In genomic region chr3:54475879-54476278, GRCm38 (mm10) we compare ENCODE assay signal across 25 mouse cellular contexts.
DNase-seq lines count a peak whose midpoint lies in the region; ATAC-seq and TF ChIP-seq lines count a peak whose summit lies in the region.
"Had no signal": no experiment of that assay in that cellular context is flagged by ENCODE, and none has a peak within 500 bp of the region (broad histone marks: within the 10 kb centered on the region; RNA-seq: fewer than 3 reads in every experiment).

No protein-coding gene starts in this region.

- no peak for TF ChIP-seq POLR2A in heart, adult 2 months (IDR thresholded peaks at IDR 0.05; ENCODE audit: insufficient read depth, low read depth, low read length)

- intact Hi-C loops in heart, adult 2 months (cut with DNase I) = no loop called here
- intact Hi-C loops in heart, postnatal 25 days (cut with DNase I) = no loop called here

- no peaks in the 10 kb centered on the region for H3K79me2 ChIP-seq in heart, adult 2 months (replicated peaks; ENCODE audit: control insufficient read depth, insufficient read depth, low read length)

- no peak overlapping the region for H3K9ac ChIP-seq in heart, adult 2 months (ENCODE audit: low read depth, low read length)
- no peak overlapping the region for H3K9ac ChIP-seq in intestine, embryonic 15.5 days
- H3K9ac ChIP-seq in intestine, postnatal 0 days (ENCODE audit: low read depth, low read length) = no peak overlapping the region
- no peak overlapping the region for H3K9ac ChIP-seq in intestine, embryonic 16.5 days (ENCODE audit: low read depth, low read length)
- H3K9ac ChIP-seq: embryonic facial prominence, embryonic 12.5 days; forebrain, embryonic 13.5 days; forebrain, embryonic 15.5 days; forebrain, postnatal 0 days had no signal

- H3K36me3 ChIP-seq in heart, adult 2 months (ENCODE audit: control insufficient read depth, insufficient read depth, low read length) = no peaks in the 10 kb centered on the region
- H3K36me3 ChIP-seq in intestine, embryonic 15.5 days = no peaks in the 10 kb centered on the region
- no peaks in the 10 kb centered on the region for H3K36me3 ChIP-seq in intestine, postnatal 0 days (ENCODE audit: control insufficient read depth, insufficient read depth)
- H3K36me3 ChIP-seq in intestine, embryonic 16.5 days (ENCODE audit: control insufficient read depth, insufficient read depth, low read length) = no peaks in the 10 kb centered on the region
- H3K36me3 ChIP-seq: embryonic facial prominence, embryonic 10.5 days; embryonic facial prominence, embryonic 12.5 days; forebrain, embryonic 15.5 days; G1E had no signal

- TF ChIP-seq CTCF in heart, adult 2 months (IDR thresholded peaks at IDR 0.05) = no peak
- TF ChIP-seq CTCF in intestine, postnatal 0 days (IDR thresholded peaks at IDR 0.05; ENCODE audit: low read depth) = no peak

- no peak for DNase-seq in heart, adult 2 months
- DNase-seq in heart, postnatal 25 days (ENCODE audit: low spot score) = no peak
- no peak for DNase-seq in gastrocnemius, postnatal 10 days
- DNase-seq: adrenal gland, adult 2 months; adrenal gland, postnatal 10 days; adrenal gland, postnatal 25 days; B cell, adult 2 months; cerebellum, adult 11-12 months; cerebellum, adult 2 months; cerebellum, adult 9-10 months; cerebellum, postnatal 10 days; cerebellum, postnatal 25 days had no signal

- no peak overlapping the region for H3K4me3 ChIP-seq in heart, adult 2 months
- no peak overlapping the region for H3K4me3 ChIP-seq in intestine, embryonic 15.5 days (replicated peaks)
- H3K4me3 ChIP-seq in intestine, postnatal 0 days (ENCODE audit: low read depth, low read length) = no peak overlapping the region
- no peak overlapping the region for H3K4me3 ChIP-seq in intestine, embryonic 16.5 days (ENCODE audit: low read length)
- H3K4me3 ChIP-seq: embryonic facial prominence, embryonic 10.5 days; embryonic facial prominence, embryonic 12.5 days; forebrain, embryonic 13.5 days; forebrain, embryonic 15.5 days had no signal

- H3K4me2 ChIP-seq in intestine, embryonic 15.5 days (replicated peaks) = no peak overlapping the region
- H3K4me2 ChIP-seq in intestine, postnatal 0 days (replicated peaks; ENCODE audit: low read depth) = no peak overlapping the region
- no peak overlapping the region for H3K4me2 ChIP-seq in intestine, embryonic 16.5 days (ENCODE audit: low read depth, low read length)
- H3K4me2 ChIP-seq: embryonic facial prominence, embryonic 12.5 days; forebrain, embryonic 13.5 days; forebrain, embryonic 15.5 days had no signal

- H3K27ac ChIP-seq in heart, adult 2 months = peak overlapping the region; percentile 9
- H3K27ac ChIP-seq in intestine, embryonic 15.5 days = no peak overlapping the region
- H3K27ac ChIP-seq in intestine, postnatal 0 days (ENCODE audit: low read depth, low read length) = no peak overlapping the region
- H3K27ac ChIP-seq in intestine, embryonic 16.5 days (ENCODE audit: low read length) = no peak overlapping the region
- H3K27ac ChIP-seq: embryonic facial prominence, embryonic 10.5 days; embryonic facial prominence, embryonic 12.5 days; forebrain, embryonic 13.5 days; forebrain, embryonic 15.5 days had no signal

- 63% methylated on average over 3 of the region's 3 CpGs for WGBS in heart, adult 2 months
- 56% methylated on average over 3 of the region's 3 CpGs for WGBS in intestine, embryonic 15.5 days
- WGBS in intestine, postnatal 0 days = 36% methylated on average over 3 of the region's 3 CpGs
- 45% methylated on average over 3 of the region's 3 CpGs for WGBS in intestine, embryonic 16.5 days

- no peaks in the 10 kb centered on the region for H3K4me1 ChIP-seq in heart, adult 2 months (ENCODE audit: control insufficient read depth, insufficient read depth, low read length)
- H3K4me1 ChIP-seq in intestine, embryonic 15.5 days (replicated peaks) = 0 out of 2 replicates have a peak, but pooled peaks cover 3% of the 10 kb centered on the region
- H3K4me1 ChIP-seq in intestine, postnatal 0 days (replicated peaks; ENCODE audit: control insufficient read depth, insufficient read depth, low read length) = no peaks in the 10 kb centered on the region
- peaks cover 6% of the 10 kb centered on the region for H3K4me1 ChIP-seq in intestine, embryonic 16.5 days (ENCODE audit: control insufficient read depth, insufficient read depth, low read length)
- H3K4me1 ChIP-seq: forebrain, embryonic 13.5 days; forebrain, embryonic 15.5 days had no signal

- no peaks in the 10 kb centered on the region for H3K9me3 ChIP-seq in intestine, embryonic 15.5 days
- H3K9me3 ChIP-seq in intestine, postnatal 0 days (ENCODE audit: control insufficient read depth) = no peaks in the 10 kb centered on the region
- no peaks in the 10 kb centered on the region for H3K9me3 ChIP-seq in intestine, embryonic 16.5 days (ENCODE audit: control insufficient read depth, low read length)
- H3K9me3 ChIP-seq: embryonic facial prominence, embryonic 10.5 days; embryonic facial prominence, embryonic 12.5 days; forebrain, embryonic 13.5 days; forebrain, embryonic 15.5 days had no signal

- ATAC-seq in intestine, embryonic 15.5 days = 0 out of 2 replicates have a peak, but pooled peaks have one; percentile 45
- no peak for ATAC-seq in intestine, postnatal 0 days
- peak; percentile 68; the same call in 1 of the 2 replicates for ATAC-seq in intestine, embryonic 16.5 days
- ATAC-seq: activated CD4-positive, CD25-positive, alpha-beta regulatory T cell, adult 4 months; CD4-positive, CD25-positive, alpha-beta regulatory T cell, adult 4 months; forebrain, embryonic 13.5 days; forebrain, embryonic 15.5 days; forebrain, postnatal 0 days; Patski had no signal

- no peaks in the 10 kb centered on the region for H3K27me3 ChIP-seq in heart, adult 2 months (ENCODE audit: control insufficient read depth, insufficient read depth, low read length)
- H3K27me3 ChIP-seq in intestine, embryonic 15.5 days (replicated peaks) = no peaks in the 10 kb centered on the region
- no peaks in the 10 kb centered on the region for H3K27me3 ChIP-seq in intestine, postnatal 0 days (replicated peaks; ENCODE audit: control insufficient read depth, insufficient read depth, low read length)
- H3K27me3 ChIP-seq in intestine, embryonic 16.5 days (replicated peaks; ENCODE audit: control insufficient read depth, insufficient read depth, low read length) = no peaks in the 10 kb centered on the region
- H3K27me3 ChIP-seq: CH12.LX; embryonic facial prominence, embryonic 12.5 days; forebrain, embryonic 13.5 days; forebrain, embryonic 15.5 days; Patski had no signal

- TF ChIP-seq EP300 in heart, adult 2 months (IDR thresholded peaks at IDR 0.05; ENCODE audit: insufficient read depth, low read depth, low read length) = no peak
